Mouse (Mus musculus) spleen, adult 2 months (tissue): Measurements from ENCODE around the gene Ptprg.

Source experiments
- CTCF ChIP-seq: fragments of 200-500 bp; IDR thresholded peaks from 2 replicates; pipeline ENCODE4 v1.5.1; 2011; ENCODE audit warnings: mild to moderate bottlenecking, inconsistent platforms; ENCODE audit not compliant: insufficient read depth, insufficient read length, insufficient replicate concordance; ENCODE audit errors: extremely low read depth
- POLR2A ChIP-seq: fragments of 200-500 bp; IDR thresholded peaks from 2 replicates; pipeline ENCODE4 v1.6.1; 2011; ENCODE audit warnings: low read depth, low read length, inconsistent platforms

GRCm38 (mm10) chr14:12059149-12059548, 505.8 kb downstream of the Ptprg start:
- no peak for TF ChIP-seq POLR2A
- no peak for TF ChIP-seq CTCF
